Mouse (Mus musculus) small intestine, adult 2 months (tissue): ENCODE data around the gene Rasgrf1.
"Not testable (repeated sequence)": the region's sequence is repeated elsewhere in the genome, so short reads cannot be mapped to it uniquely, and the experiment has no call there.

Source experiments
- CTCF ChIP-seq: fragments of 200-500 bp; IDR thresholded peaks from 2 replicates; pipeline ENCODE4 v1.5.1; 2012; ENCODE audit warnings: low read depth, mild to moderate bottlenecking, control low read depth, inconsistent platforms, low read length, moderate library complexity, mixed read lengths; ENCODE audit not compliant: insufficient replicate concordance, insufficient read length; ENCODE audit errors: extremely low read depth
- POLR2A ChIP-seq: fragments of 200-500 bp; IDR thresholded peaks from 2 replicates; pipeline ENCODE4 v1.6.1; 2012; ENCODE audit warnings: low read depth, mild to moderate bottlenecking, control low read depth, inconsistent platforms, low read length, moderate library complexity

DNA sequence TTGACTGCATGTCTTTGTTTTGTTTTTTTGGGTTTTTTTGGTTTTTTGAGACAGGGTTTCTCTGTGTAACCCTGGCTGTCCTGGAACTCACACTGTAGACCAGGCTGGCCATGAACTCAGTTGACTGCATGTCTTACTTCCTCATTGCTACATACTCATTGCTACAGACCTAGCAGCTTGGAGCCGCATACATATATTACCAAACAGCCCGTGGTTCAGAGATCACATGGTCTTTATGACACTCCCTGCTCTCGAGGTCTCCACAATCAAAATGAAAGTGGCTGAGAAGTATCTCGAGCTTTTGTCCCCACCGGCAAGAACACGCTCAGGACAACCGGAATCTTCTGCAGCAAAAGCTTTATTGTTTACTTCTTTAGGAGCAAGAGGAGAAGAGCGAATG lies 133.2 kb downstream of the Rasgrf1 start:
- not testable (repeated sequence) for TF ChIP-seq CTCF, POLR2A
